Mouse (Mus musculus): ENCODE measurements around the gene Zbed6.
"Not testable (repeated sequence)": the region's sequence is repeated elsewhere in the genome, so short reads cannot be mapped to it uniquely, and the experiment has no call there.

Zbed6 gene

GRCm38 (mm10) chr1:133660466-133661202 is at the start of gene Zbed6:
Gene Zbed6 (minus strand): TSS chr1:133660885.
- peak; percentile 64 to 80 for DNase-seq

- no peak for DNase-seq
Measured at GRCm38 (mm10) chr1:133709292-133709691, 48.6 kb upstream of the Zbed6 start.

DNA sequence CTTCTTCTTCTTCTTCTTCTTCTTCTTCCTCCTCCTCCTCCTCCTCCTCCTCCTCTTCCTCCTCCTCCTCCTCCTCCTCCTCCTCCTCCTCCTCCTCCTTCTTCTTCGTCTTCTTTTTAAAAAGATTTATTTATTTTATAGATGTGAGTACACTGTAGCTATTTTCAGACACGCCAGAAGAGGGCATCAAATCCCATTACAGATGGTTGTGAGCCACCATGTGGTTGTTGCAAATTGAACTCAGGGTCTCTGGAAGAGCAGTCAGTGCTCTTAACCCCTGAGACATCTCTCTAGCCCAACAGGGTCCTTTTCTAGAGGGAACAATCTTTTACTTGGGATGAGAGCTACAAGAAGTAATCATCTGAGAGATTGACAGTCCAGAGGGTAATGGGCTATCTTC is 41.1 kb upstream of the Zbed6 start:
- not testable (repeated sequence) for DNase-seq

DNA sequence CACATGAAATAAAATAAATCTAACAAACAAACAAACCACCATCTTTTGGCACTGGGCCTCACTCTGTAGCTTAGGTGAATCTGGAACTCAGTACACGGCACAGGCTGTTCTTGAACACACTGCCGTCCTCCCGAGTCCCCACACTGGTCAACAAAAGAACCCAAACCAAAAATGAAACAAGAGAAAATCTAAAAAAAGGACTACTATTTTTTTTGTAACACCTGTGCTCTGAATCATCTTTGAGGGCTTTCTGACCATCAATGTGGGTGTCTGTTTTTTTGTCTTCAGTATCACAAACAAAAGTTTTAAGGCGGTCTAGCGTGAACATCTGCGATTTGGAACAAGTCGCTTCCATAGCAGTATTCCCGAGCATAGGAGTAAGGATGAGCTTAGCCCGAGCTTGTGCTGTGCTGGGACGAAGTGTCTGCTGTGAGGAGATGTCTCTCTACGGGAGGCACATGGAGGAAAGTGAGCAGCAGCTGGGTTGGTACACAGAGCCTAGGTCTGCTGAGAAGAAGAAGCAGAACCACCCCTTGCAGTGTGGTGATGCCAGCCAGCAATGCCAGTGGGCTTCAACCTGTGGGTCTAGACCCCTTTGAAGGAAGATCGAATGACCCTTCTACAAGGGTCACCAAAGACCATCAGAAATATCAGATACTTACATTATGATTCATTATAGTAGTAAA is 37.4 kb upstream of the Zbed6 start:
- DNase-seq = no peak

GRCm38 (mm10) chr1:133695901-133696300 is 35.2 kb upstream of the Zbed6 start:
- DNase-seq = peak; percentile 88 to 90

GRCm38 (mm10) chr1:133694876-133695275 is 34.2 kb upstream of the Zbed6 start:
- peak; percentile 29 to 40 for DNase-seq

GRCm38 (mm10) chr1:133694301-133694700 is 33.6 kb upstream of the Zbed6 start:
- no peak for DNase-seq

- no peak for DNase-seq
Measured at GRCm38 (mm10) chr1:133693536-133694114, 32.9 kb upstream of the Zbed6 start.

- no peak for DNase-seq
Measured at GRCm38 (mm10) chr1:133692195-133692594, 31.5 kb upstream of the Zbed6 start.

DNA sequence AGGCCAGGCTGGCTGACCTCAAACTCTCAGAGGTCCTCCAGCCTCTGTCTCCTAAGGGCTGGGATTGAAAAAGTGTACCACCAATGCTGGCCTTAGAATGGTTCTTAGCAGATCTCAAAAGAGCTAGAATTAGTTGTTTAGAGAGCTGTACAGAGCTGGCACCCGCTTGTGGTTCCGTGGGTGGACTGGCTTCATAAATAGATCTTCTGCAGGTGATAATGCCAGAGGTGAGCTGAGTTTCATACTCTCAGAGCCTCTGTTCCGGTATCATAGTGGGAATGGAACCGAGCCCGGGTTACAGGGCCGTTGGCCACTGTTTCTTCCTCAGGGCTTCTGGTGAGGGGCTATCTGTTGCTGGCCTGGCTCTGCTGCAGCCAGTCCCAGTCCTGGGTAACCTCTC is 30.4 kb upstream of the Zbed6 start:
- DNase-seq = no peak

DNA sequence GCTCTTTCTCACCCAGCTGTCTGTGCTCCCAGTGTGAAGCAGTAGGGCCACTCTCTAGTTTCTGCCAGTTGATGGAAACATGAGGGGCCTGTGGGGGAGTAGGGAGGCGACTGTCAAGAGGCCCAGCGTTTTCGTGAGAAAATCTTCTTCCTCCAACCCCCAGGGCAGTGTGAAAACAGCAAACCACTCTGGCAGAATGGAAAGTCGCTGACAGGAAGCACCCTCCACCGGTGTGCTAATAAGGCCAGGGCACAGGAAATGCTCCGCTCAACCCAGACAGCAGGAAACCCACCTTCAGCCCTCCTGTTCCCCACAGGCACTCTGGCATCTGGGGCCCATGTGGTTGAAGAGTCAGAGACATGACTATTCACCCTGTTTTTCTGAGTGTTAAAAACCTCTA is 29.2 kb upstream of the Zbed6 start, which contains the start of gene Lax1:
Gene Lax1 (minus strand): TSS at position 212 of the 400 bp plus-strand sequence.
- DNase-seq = peak; percentile 16 to 33

- no peak for DNase-seq
Measured at GRCm38 (mm10) chr1:133688301-133688700, 27.6 kb upstream of the Zbed6 start.

DNA sequence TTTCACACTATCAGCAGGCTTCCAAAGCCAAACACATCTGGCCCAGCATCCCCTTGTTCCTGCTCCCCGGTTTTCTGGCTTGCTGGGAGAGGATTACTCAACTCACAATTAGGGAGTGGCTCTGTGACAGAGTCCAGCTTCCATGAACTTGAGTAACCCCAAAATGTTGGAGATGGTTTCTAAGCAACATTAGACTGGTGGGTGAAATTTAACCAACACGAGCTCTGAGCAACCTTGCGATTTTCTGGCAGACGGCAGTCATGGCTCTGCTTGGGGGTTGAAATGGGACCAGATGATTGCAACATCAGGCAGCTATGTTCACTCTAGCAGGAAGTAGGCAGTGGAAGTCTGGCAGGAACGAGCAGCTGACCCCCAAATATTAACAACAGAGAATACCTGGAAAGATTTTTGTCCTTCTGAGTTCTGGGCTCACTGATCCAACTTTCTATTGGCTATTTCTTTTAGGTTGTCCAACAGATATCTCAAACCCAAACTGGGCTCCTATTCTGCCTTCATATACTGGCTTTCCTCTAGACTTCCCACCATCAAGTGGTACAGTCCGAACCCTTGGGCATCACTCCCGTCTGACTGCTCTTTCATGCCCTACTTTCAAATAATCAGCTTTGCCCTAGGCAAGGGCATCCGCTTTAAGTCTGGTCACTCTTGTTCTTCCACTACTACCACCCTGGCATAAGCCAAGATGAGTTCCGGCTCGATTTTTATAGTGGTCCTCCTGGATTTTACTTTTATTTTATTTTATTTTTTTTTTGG is 25.2 kb upstream of the Zbed6 start:
- peak; percentile 79 to 83 for DNase-seq

DNA sequence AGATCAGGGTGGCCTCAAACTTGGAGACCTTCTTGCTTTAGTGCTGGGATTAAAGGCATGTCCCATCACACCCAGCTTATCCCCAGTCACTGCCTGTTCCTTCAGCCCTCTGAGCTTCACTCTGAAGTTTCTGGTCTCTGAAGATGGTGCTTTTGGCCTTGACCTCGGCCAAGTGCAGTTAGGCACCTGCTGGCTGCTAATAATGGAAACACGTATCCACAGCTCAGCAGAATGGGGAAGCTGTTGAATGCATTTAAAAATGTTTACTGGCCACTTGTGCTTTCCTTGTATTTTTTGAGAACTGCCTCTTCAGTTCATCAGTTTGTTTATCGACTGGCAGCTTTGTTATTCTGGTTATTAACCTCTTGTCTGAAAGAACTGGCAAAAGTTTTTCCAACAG is 11.1 kb upstream of the Zbed6 start:
- no peak for DNase-seq

DNA sequence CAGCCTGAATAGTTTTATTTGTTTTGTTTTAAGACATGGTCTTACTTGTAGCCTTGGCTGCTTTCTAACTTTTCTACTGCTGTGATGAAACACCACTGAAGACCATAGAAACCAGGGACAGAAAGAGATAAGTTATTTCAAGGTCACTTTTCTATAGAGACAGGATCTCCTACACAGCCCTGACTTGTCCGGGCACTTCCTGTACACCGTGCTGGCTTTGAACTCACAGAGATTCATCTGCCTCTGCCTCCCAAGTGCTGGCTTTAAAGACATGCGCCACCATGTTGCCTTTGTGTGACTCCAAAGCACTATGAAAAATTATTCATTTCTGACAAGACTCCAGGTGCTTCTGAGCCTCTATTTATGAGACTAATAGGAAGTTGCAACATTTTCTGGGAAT is 10.6 kb upstream of the Zbed6 start:
- DNase-seq = no peak

DNA sequence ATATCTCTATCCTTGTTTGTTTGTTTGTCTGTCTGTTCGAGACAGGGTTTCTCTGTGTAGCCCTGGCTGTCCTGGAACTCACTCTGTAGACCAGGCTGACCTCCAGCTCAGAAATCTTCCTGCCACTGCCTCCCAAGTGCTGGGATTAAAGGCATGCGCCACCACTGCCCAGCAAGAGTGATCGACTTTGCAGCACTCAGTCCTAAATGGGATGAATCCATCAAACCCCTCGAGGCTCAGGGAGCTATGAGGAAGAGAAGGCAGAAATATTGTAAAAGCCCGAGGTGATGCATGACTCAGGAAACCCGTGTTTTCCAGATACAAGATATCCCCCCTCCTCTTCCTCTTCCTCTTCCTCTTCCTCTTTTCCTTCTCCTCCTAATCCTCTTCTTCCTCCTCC is 10.1 kb upstream of the Zbed6 start:
- DNase-seq = no peak

GRCm38 (mm10) chr1:133670190-133670589 is 9.5 kb upstream of the Zbed6 start:
- no peak for DNase-seq

DNA sequence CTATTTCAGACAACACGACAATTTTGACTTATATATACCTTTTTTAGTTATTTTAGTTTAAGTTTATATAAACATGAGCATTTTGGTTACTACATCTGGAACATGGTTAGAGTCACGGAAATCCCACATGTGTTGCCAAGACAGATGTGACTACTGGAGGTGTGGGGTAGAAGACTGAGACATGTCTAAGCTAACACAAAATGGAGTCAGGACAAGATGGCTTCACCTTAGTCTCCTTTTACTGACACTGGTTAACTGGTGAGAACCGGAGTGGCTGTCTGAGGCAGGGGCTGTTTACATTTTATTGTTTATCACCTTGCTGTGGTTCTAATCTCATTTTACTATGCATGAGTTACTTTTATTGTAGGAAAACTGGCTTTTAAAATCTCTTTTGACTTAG is 7.9 kb upstream of the Zbed6 start:
- no peak for DNase-seq

GRCm38 (mm10) chr1:133667721-133668120 is 7.0 kb upstream of the Zbed6 start:
- DNase-seq = no peak

GRCm38 (mm10) chr1:133665713-133666112 is 5.0 kb upstream of the Zbed6 start:
- not testable (repeated sequence) for DNase-seq

DNA sequence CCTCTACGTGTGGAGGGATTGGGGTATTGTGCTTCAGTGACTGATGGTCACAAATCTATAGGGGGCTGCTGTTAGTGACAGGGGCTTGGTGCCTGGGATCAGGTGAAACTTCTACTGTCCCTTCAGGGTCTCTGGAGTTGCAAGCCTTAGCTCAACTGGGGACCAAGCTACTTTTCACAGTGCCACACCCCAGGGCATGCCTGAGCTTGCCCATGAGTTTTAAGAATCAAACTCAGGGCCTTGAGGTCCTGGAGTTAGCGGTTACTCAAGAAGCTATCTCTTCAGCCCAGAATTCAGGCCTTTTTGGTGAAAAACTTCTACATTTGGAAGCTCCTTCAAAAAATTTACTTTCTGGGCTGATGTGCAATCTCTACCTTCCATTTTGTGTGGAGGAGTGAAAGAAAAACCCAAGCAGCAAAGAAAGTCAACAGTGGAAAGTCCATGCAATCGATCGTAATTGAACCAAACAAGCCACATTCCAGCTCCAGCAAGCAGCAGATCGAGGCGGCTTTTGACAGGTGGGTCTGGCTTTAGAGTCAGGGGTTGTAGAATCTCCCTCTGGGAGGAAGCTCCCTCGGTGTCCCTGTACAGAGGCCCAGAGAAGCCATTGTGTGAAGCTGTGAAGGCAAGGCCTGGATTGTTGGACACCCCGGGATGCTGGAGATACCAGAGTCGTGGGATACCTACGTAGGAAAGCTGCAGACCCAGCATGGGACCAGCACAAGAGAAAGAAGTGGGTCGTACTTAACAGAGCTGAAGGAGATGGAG is 3.7 kb upstream of the Zbed6 start:
- no peak for DNase-seq

DNA sequence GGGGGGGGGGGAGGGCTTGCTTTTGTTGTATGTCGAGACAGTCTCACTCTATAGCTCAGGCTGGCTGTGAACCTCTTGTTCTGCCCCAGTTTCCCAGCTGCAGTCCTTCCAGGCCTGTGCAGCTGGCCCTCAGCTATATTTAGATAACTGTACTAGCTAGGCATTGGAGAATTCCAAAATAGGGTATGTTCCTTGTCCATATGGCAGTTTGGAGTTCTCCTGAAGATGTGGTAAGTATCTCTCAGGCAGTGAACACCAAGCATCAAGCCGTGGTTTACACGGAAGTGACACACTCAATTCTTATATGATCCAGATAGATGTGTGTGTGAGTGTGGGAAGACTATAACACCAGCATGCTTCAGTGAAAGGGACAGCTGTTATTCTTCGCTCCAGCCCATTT is 2.7 kb upstream of the Zbed6 start:
- no peak for DNase-seq

Measured in lung, adult 18-20 months (tissue).